Mouse (Mus musculus) spleen, postnatal 14 days (tissue): ENCODE data around the gene Tbc1d2b.

Experiments used
- DNase-seq, 2 experiments: peaks; one replicate each; pipeline ENCODE4 v3.0.0; 2021 to 2022; ENCODE audit warnings: low spot score in 2 of 2

Gene Tbc1d2b

GRCm38 (mm10) chr9:90265322-90266039 lies 5.1 kb downstream of the Tbc1d2b start:
- DNase-seq: no peak

DNA sequence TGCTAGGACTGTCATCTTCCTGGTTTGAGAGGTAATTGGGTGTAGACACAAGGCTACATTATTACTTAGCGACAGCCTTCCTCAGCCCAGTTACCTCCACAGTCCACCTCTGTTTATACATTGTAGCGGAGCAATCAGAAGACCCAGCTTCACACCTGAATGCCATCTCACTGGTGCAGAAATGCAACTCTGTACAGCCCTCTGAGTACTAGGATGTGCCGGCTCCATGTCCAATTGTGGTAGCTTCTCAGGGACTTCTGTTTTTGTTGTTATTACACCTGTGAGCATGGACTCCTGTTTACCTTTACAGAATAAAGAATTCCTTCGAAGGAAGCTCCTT lies 7.3 kb downstream of the Tbc1d2b start:
- no peak for DNase-seq

GRCm38 (mm10) chr9:90262591-90263339 lies 7.8 kb downstream of the Tbc1d2b start:
- no peak for DNase-seq

DNA sequence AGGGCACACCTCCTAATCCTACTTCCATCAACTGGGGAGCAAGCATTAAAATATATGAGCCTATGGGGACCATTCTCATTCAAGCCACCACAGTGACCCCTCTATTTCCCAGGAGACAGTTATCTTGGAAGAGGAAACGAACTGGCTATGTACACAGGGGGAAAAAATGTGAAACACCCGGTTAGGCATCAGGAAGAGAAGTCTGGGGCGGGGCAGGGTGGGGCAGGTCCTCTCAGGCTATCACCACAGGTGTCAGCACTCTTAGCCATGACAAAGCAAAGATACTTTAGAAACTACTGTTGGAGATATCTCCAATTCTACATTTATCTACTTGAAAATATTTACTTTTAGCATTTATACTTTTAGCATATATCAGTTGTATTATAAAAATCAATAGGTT lies 8.5 kb downstream of the Tbc1d2b start:
- no peak for DNase-seq

DNA sequence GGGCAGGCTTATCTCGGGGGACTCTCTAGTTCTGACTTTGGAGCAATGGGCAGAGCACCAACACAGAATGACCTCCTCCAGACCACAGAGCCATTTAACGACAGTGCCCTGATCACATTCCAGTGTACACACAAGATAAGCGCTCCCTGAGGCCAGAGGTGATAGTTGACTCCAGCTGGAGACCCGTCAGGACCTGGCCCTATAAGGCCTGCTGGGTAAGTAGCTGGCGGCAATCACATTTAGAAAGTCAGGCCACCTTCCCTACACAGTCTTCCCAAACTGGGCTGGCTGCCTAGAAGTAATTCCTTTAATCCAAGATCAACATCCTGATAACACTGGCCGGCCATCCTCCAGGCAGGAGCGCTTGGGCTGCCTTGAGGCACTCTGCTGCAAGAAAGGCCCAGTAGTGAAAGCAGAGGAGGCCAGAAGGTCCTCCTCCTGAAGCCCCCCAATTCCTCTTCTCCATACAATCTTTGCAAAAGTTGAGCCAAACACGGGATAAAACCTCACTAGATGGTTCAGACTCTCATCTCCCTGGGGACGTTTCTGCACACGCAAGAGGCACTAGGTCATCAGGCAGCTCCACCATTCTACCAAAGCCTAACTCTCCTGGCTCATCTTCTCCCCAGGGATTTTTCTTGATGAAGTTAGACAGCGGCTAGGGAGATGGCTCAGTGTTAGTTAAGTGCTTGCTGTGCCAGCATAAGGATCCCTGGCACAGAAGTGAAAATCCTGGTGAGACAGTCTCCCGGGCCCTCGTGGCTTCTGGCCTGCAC lies 9.8 kb downstream of the Tbc1d2b start:
- DNase-seq: no peak

- no peak for DNase-seq
These were observed 10.5 kb downstream of the Tbc1d2b start for GRCm38 (mm10) chr9:90260079-90260478.

- no peak for DNase-seq
These were observed 11.1 kb downstream of the Tbc1d2b start for GRCm38 (mm10) chr9:90259400-90259950.

DNA sequence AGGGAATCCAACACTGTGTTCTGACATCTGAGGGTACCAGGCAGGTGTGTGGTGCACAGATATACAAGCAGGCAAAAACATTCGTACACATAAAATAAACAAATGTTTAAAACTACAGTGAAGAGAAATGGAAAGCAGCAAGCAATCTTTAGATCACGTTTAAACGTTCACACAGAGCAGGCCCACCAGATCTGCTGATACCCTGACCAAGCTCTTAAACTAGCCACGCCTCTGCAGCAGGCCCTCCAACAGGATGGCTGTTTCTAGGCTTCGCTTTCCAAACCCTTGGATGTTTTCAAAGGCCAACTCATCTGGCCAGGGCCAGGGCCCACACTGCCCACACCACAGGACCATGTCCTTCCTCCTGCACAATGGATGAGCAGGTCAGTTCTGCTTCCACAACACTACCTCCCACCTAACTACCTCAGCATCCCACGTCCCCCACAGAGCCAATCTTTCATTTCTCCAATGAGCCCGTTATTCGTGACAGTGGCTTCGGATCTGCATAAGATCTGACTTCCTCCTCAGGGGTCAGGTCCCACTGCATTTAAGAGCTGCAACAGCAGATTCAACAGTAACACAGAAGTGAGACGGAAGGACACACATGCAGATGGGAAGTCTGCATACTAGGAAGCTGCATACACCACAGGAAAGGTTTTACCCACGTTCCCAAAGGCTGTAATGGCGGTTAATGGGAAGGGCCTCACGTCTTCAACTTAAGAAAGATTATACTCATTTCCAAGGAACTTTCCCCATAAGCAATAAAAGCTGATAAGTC lies 12.7 kb downstream of the Tbc1d2b start:
- no peak for DNase-seq

- no peak for DNase-seq
These were observed 13.4 kb downstream of the Tbc1d2b start for GRCm38 (mm10) chr9:90257220-90257619.

DNA sequence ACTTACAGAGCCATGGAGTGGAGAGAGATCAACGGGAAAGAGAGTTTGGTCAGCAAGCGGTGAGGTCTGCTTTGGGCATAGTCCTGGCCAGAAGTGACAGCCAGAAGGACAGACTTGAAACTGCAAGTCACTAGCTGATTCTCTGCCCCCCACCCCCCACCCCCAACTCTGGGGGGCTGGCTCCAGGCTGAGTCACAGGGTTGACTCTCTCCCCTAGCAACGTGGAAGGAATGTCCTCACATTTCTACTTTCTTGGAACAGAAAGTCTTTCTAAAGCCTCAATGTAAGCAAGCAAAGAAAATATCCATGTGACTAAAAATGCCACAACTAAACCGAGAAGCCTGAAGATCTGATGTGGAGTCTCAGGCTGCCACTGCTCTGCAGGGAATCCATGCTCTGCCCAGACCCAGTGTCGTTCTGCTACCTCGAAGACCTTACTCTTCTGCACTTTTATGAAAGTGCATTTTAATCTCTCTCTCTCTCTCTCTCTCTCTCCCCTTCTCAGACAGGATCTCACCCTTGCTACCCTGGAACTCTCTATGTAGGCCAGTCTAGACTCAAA lies 14.7 kb downstream of the Tbc1d2b start:
- DNase-seq: no peak

DNA sequence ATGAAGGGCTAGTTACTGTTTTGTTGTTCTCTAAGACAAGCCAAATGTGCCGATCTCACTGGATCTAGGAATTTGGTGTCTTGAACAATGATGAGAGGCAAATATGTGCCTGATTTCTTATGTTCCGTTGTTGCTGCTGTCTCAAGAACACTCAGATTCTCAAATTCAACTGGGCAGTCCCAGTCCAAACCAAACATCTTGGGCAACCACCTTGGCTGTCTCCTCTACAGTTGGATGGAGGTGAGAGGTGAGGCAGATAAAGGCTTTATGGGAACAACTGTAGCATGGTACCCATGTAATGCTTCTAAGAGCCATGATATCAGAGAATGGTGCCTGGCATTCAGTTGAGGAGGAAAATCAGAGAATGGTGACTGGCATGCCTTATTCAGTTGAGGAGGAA lies 17.4 kb downstream of the Tbc1d2b start:
- no peak for DNase-seq

GRCm38 (mm10) chr9:90250964-90251750 lies 19.4 kb downstream of the Tbc1d2b start:
- no peak for DNase-seq

DNA sequence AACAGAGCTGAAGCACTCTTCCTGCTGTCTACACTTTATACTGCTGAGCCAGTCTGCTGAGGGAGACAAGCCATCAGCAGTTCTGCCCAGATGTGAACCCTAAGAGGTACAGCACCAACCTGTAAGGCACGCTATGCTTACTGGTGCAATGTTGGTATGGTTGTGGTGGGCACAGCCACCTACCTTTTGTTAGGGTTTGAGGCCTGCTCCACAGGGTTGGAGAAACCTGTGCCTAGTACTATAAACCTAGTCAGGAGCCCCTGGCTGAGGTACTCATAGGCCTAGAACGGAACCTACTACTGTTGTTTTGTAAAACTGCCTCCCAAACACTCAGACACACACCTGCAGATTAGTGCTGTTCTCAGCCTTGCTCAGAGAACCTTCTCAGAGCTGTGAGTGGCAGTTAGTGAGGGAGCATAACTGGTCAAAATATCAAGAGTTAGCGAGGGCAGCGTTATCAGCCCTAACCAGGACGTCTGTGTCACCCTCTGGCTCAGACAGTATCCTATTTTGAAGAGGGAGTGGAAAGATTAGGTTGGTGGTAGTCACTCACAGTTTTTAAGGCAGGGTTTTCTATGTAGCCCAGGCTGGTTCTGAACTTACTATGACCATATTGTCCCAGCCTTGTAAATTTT lies 20.3 kb downstream of the Tbc1d2b start:
- DNase-seq: no peak

GRCm38 (mm10) chr9:90249036-90249435 lies 21.6 kb downstream of the Tbc1d2b start:
- DNase-seq: no peak

- no peak for DNase-seq
These were observed 22.3 kb downstream of the Tbc1d2b start for GRCm38 (mm10) chr9:90248326-90248725.

- no peak for DNase-seq
These were observed 23.3 kb downstream of the Tbc1d2b start for GRCm38 (mm10) chr9:90247316-90247715.

GRCm38 (mm10) chr9:90245781-90246180 lies 24.8 kb downstream of the Tbc1d2b start:
- no peak for DNase-seq

- no peak for DNase-seq
These were observed 25.4 kb downstream of the Tbc1d2b start for GRCm38 (mm10) chr9:90245206-90245605.

DNA sequence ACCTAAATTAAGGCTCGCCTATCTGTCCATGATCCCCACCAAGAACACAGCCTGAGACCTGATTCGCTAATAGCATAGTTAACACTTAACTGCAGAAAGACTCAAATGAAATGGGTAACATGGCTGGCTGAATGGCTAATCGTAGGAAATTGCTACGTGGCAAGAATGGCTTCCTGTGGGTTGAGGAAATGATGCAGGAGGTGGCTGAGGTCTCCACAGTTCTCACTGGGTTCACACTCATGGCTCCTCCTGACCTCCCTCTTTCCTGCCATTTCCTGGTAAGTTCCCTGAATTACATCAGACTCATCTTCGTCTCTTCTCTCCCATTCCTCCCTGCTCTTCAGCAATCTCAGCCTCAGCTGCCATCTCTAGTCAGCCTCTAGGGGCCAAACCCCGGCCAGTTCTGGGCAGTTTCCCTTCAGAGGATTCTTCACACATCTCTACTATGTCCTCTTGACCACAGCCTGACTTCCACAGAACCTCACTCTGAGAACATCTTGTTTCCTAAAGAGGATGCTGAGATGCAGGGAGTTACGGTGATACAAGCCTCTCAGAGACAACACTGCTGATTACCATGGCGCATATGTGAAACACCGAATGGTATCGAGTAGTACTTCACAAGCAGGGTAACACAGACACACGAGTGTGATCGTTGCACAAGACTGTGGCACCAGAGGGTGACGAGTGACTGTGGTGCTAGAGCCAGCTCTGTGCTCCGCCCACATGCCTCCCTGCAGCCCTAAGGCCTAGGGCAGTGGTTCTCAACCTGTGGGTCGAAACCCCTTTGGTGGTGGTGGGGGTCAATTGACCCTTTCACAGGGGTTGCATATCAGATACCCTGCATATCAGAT lies 26.1 kb downstream of the Tbc1d2b start:
- no peak for DNase-seq
